Comparison of ENCODE assay signal across 20 mouse cellular contexts in genomic region chr3:85442781-85443180, GRCm38 (mm10).
DNase-seq lines count a peak whose midpoint lies in the region; ATAC-seq lines count a peak whose summit lies in the region.
"Had no signal": no experiment of that assay in that cellular context is flagged by ENCODE, and none has a peak within 500 bp of the region (broad histone marks: within the 10 kb centered on the region; RNA-seq: fewer than 3 reads in every experiment).

No protein-coding gene starts in this region.

- no peak for DNase-seq in frontal cortex, postnatal 10 days (ENCODE audit: low spot score in 2 of 2)
- peak; percentile 42 for DNase-seq in right cerebral cortex, adult 18-20 months
- DNase-seq in right cerebral cortex, postnatal 4 days: no peak
- no peak for DNase-seq in spleen, postnatal 36 days (ENCODE audit: low spot score in 2 of 2)
- DNase-seq: adrenal gland, adult 8-10 months; adrenal gland, postnatal 14 days; adrenal gland, postnatal 36 days; B cell, adult 2 months; cerebellum, adult 11 months; cerebellum, adult 18-20 months; cerebellum, adult 8-10 months; cerebellum, adult 9-11 months; cerebellum, postnatal 36 days; embryo, embryonic 11 days had no signal

- ATAC-seq in frontal cortex, adult (ENCODE audit: low TSS enrichment): peak; percentile 71
- ATAC-seq: activated CD4-positive, CD25-positive, alpha-beta regulatory T cell, adult 4 months; CD4-positive, CD25-positive, alpha-beta regulatory T cell, adult 4 months; forebrain, embryonic 14.5 days; forebrain, embryonic 16.5 days; Patski had no signal
